Mouse (Mus musculus) megakaryocyte progenitor cell, adult 5-6 weeks (primary cell): ENCODE measurements around the gene Cln6. TPM values are rescaled to one million over a fixed set of nuclear protein-coding genes. Genes with fewer than 3 reads are reported as not detected.
"Not testable (repeated sequence)": the region's sequence is repeated elsewhere in the genome, so short reads cannot be mapped to it uniquely, and the experiment has no call there.

ENCODE experiments used
- ATAC-seq: replicated peaks from 2 replicates; pipeline ENCODE4 v1.8.0; 2016; ENCODE audit warnings: mild to moderate bottlenecking, moderate TSS enrichment, inconsistent platforms; ENCODE audit not compliant: poor library complexity
- total RNA-seq, 2 experiments: library from RNA; stranded (forward) in 1 of 2; stranded (reverse) in 1 of 2; fragments of 157-497, 149-512 nt in 1 of 2; fragments of 200-1000 nt in 1 of 2; gene quantifications; 2 replicates each; pipeline versions ENCODE4 v1.2.3 to v1.2.4; 2015 to 2017

Gene Cln6
- total RNA-seq, 2 experiments from 2014 or later: 25.5 to 53.5 TPM

DNA sequence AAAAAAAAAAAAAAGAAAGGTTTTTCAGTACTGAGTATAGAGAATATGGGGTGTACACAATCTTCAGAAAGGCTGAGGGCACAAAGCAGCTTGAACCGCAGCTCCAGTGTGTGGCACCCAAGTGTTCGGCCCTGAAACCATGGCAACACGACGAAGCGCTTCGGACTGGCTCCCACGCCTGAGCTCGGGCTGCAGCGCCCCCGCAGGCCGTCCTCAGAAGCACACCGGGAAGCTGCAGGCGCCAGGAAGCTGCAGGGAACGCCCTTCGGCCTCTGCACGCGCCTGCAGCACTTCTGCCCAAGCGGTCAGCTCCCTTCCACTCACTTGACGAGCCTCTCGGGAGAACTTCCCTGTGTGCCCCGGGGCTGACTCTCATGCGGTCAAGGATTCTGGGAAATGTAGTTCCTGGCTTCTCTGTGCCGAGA is 9.9 kb upstream of the Cln6 start:
- ATAC-seq: peak; percentile 98

DNA sequence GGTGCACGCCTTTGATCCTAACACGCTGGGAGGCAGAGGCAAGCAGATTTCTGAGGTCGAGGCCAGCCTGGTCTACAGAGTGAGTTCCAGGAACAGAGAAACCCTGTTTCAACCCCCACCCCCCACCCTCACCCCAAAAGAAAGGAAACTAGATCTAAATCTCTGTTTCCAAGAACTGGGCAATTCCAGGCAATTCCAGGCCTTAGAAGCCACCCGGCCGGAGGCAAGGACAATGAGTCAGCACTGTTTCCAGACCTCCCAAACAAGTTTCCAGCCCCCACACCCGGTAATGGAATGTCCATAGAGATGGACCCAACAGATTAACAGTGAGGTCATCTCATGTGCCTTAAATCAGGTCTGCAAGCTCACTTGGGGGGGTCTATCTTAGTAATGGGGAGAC is 8.7 kb upstream of the Cln6 start:
- ATAC-seq: no peak

DNA sequence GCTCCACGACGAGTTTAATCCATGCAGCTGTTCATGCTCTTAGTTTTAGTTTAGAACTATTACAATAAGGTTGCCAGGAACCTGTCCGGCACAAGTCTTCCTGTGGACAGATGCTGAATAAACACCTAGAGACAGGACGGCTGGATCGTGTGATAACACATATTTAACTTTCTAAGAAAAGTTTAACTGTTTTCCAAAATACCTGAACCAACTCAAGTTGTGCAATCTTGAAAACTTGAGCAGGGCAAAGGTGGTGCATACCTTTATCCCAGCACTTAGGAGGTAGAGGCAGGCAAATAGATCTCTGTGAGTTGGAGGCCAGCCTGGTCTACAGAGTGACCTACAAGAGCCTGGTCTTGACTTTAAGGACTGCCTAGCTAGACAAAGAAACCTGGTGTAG is 3.7 kb upstream of the Cln6 start:
- ATAC-seq: no peak

DNA sequence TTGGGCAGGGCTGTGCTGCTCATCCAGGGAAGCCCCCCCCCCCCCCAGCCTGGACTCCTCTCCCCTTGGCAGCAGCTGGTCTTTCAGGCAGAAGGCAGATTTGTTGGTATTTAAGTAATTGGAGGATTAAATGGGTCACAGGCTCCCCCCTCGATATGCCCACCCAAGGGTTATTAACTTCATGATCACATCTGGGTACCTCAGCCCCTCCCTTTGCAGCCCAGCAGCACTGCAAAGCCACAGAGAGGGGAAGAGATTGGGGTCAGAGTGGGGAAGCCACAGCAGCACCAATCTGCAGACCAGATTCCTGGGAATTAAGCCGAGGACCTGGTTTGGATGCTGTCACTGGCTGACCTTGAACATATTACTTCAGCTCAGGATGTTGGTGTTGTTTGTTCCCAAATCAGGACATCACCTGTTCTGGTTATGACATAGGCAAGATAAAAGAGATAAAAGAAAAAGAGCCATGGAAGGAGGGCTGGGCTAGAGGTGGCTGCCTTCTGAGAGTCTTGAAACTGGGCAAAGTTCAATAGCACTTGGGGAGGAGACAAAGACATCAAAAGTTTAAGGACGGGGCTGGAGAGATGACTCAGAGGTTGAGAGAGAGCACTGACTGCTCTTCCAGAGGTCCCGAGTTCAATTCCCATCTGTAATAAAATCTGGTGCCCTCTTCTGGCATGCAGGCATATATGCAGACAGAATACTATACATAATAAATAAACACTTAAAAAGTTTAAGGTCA is 2.7 kb upstream of the Cln6 start:
- ATAC-seq: no peak

DNA sequence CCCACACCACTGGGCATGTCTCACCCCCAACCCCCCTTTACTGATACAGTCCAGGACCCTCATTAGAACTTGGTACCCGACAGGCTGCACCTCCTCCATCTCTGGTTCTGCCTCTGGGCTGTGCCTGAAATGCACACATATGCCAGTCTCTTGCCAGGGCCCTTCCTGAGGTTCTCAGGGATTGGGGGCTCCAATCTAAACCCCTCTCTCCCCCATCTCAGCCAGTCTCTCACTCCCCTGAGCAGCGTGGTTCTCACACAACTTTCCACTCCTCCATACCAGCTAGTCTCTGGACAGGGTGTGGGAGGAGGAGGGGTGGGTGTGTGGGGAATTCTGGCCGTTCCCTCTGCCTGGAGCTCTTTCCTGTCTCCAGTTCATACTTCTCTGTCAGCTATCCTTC is 974 bp upstream of the Cln6 start:
- no peak for ATAC-seq

DNA sequence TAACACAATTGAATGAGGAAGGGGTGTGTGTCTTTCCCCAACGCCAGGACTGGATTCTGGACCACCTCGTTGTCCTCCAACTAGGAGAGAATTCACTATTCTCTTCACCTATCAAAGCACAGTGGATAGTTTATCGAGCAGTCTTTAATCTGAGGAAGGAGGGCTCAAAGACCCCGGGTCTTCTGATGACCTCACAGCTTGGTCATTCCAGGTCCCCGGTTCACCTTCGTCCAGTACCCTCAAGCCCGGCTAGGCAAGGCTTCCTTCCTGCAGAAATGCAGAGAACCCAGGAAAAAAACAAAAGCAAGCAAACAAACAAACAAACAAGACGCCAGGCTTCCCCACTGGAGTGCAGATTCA is 459 bp upstream of the Cln6 start:
- ATAC-seq: no peak

DNA sequence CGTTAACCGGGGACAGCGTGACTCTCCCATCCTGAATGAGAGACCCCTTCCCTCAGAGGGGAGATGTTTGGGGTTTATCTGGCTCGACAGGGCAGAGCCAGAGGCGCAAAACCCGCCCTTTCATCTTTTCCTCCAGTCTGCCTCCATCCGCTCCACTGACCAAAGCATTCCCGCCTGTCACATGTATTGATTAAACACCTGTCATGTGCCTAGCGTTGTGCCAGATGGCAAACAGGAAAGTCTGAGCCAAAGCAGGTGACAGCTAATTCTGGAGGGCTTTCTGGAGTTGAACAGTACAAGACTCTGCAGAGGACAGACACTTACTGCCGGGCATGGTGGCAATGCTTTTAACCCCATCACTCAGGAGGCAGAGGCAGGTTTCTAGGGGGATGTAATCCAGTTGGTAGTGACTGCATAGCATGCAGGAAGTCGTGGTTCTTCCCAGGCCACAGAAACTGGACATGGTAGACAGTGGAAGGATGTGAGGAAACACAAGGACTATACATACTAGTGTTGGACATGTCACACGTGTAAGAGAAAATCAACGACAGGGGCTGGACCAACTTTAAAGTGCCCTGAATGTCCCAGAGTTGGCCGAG is 686 bp downstream of the Cln6 start:
- 0 out of 2 replicates have a peak, but pooled peaks have one; percentile 6 for ATAC-seq

DNA sequence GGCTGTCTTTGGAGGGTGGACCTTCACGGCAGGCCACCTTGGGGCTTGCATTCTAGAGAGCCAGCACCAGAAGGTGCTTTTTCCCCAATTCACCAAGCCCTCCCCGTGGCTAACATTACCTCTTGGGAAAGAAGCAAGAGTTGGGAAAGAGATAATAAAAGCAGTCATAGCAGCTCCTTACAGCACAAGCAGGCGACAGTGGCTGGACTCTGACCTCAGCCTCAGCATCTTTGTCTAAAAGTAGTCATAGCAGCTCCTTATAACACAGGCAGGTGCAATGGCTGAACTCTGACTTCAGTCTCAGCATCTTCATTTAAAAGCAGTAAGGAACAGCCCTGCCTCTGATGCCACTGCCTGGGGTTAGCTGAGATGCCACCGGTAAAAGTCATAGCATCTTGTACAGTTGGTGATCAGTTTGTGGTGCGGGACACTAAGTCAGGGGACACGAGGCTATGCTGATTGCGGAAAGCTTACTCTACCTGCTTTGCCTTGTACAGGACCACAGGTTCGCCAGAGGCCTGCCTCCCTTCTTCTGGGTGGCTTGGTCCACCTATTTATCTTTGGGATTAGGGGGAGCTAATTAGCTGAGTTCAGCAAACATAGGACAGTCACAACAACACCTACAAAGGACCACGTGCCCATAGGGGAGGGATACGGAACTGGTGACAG is 4.9 kb downstream of the Cln6 start:
- no peak for ATAC-seq

DNA sequence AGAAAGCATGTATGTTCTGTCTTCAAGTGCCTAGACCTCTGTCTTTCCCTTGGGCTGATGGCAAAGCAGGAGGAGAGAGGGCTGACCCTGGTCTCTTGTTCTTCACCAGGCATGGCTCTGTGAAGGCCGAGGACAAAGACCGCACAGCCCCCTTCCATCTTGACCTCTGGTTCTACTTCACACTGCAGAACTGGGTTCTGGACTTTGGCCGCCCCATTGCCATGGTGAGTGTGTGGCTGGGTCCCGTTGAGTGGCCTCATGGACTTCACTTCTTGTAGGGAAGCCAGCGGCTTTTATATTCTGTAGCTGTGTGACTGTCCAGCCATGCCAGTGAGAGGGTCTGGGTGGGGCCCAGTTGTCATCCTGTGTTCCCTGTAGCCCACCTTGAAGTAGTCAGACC is 5.9 kb downstream of the Cln6 start:
- ATAC-seq: no peak

DNA sequence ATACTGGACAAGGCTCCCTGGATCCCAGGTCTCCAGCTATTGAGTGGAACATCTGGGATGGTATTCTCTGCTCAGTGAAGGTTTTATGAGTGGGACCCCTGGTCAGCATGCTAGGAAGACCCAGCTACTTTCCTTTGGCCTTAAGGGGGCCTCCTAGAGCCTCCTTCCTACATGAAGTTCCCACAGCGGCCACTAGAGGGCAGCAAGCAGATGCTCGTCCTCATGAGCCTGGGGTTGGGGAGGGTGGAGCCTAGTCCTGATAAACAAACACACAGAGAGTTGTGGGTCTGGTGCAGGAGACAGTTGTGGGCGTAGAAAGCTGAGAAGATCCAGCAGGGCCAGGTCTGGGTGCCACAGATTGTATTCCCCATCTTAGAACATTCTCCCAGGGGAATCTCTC is 9.1 kb downstream of the Cln6 start:
- ATAC-seq: peak; percentile 98

DNA sequence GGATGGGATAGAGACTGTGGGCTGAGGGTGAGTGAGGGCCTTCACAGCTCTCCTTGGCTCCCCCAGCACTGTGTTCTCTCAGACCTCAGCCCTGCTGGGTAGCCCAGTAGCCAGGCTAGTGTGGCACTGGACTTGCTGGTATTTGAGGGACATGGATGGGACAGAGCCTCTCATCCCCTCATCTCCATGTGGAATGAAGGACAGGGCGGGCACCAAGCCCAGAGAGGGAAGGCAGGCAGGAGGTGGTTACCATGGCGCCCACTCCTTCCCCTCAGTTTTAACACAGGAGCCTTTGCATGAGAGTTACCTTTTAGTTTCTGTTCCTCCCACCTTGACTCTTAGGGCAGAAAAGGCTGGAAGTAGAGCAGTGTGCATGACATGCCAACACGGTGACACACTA is 10.1 kb downstream of the Cln6 start:
- no peak for ATAC-seq

DNA sequence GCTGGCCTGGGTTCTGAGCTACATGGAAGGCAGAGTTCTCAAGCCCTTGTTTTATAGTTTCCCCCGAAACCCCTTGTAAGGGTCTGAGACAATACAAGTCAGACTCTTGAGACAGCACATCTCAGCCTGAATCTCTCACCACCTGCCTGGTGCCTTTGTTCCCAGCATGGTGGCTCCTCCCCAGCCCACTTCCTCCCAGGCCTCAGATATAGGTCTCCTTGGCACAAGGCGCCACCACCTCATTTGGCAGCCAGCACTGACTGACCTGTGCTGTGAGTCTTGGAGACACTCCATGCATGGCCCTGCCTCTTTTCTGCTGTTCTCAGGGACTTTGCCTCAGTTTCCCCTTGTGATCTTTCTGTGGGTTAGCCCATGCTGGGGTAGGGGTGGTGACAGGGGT is 13.0 kb downstream of the Cln6 start:
- ATAC-seq: no peak

DNA sequence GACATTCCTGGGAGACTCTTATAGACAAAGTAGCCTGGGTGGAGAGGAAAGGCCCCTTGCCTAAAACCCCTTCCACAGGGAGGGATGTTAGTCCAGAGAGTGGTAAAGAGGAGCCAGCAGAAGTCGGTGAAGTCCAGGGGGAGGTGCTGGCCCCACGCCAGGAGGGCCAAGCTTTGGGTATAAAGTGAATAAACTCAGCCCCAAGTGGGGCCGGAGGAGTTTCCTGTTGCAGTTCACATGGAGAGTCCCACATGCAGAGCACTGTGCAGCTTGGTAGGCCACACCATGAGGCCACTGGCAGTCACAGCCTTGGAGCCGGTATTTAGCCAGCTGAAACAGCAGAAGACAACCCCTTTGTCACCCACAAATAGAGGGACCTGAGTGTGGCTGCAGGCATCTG is 15.9 kb downstream of the Cln6 start:
- no peak for ATAC-seq

DNA sequence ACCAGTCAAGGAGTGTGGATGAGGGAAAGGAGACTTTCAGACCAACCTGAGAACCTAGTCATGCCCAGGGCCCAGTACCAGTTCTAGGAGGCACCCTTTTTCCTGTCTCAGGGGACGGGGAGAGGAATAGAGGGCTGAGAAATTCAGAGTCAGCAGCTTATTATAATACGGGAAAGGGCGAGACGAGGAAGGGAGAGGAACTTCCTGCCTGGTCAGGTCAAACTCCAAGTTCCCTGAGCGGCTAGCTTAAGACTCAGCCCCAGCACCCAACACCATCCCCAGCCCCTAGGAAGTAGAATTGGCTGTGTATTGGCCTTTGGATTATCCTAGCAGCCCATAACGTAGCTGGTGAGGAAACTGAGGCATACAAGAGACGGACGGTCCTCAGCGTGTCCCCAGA is 18.6 kb downstream of the Cln6 start:
- peak; percentile 22 for ATAC-seq

DNA sequence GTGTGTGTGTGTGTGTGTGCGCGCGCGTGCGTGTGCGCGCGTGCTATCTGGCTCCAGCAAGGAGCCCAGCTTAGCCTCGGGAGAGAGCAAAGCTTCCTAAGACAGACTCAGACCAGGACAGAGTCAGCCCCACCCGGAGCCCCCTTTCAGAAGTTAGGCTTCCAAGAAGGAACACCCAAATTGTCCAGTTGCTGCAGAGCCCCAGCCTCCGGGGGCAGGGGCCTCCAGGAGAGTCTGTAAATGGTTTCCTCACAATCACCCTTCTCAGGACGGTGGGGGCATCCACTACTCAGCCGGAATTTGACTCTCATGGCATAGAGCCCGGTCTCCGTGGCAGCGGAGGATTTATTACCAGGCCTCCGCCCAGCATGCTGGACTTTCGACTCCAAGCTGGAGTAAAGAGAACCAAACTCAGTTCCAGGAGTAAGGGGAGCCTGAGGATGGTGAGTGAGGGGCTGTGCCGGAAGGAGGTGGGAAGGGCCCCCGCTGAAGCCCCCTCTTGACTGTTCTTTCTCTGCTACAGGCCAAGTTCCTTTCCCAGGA is 19.2 kb downstream of the Cln6 start, which contains the start of gene Calml4:
TSS of gene Calml4 (plus strand) at position 362 of the 543 bp plus-strand sequence.
- ATAC-seq: peak; percentile 56

DNA sequence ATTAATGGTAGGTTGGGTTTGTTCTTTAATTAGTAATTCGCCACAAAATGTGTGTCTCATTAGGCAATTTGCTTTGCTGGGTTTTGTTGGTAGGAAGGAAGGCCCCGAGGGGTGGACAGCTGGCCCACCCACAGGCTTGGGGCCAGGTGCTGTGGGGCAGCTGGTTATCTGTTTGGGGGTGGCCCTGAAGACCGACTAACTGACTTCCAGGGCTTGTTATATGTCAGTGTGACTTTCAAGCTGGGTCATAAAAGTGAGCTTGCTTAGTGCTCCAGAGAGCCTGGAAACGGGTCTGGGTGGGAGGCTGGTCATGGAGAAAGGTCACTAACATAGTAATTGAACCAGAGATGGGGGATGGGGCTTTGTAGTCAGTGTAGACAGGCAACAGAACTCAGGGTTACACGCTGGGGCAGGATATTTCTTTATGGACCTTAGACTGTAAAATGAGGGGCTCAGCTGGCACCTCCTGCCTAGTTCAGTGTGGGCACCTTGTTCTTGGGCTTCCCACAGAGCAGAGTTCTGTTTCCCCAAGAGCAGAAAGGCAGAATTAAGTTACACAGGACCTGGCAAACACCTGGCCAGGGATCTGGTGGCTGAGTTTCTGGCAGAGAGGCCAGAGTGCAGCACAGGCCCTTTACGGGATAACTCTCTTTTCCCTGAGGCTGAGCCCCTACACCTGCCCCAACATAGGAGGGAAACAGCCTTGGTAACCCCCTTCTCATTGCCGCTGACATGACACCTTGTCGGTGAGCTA is 19.9 kb downstream of the Cln6 start:
- ATAC-seq: no peak

DNA sequence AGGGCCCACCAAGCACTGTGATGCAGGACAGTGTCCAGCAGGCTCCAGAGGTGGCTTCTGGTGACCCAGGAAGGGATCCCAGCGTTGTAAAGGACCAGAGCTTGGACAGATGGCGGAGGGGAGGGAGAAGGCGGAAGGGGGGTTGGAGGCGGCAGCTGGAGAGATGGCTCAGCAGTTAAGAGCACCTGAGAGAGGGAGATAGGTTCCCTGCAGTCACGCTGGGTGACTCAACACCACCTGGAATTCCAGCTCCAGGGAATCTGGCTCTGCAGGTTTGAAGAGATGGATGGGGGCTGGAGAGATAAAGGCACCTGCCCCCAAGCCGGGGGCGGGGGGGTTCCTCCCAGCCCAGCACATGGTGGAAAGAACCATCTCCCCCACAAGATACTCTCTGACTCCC is 21.5 kb downstream of the Cln6 start:
- ATAC-seq: not testable (repeated sequence)

DNA sequence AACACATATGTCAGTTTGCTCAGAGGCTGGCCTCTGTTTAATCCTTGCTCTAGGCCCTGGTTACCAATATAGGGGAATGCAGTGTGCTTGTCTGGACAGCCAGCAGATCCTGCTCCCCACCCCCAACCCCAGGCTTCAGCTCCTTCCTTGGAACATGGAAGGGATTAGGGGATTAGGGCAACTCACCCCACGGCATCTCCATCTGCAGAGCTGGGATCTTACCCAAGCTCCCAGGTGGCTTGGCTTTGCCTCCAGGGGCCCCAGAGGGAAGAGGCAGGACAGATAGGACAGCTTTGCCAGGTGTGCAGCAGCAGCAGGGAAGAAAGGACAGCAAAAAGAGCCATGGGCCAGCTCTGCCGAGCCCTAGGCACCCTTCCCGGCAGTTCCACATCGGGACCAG is 22.3 kb downstream of the Cln6 start:
- no peak for ATAC-seq

DNA sequence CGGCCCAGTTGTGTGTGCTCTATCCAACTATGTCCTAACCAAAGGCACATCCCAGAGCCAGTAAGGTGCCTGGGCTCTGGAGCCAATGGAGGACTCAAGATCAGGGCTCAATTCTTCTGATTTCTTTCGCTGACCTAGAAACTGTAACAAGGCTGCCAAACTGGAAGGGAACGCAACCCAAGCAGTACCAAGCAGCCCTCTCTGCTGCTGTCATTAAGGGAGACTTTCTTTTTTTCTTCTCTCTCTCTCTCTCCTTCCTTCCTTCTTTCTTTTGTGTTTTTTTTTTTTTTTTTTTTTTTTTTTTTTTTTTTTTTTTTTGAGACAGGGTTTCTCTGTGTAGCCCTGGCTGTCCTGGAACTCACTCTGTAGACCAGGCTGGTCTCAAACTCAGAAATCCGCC is 30.7 kb downstream of the Cln6 start:
- ATAC-seq: not testable (repeated sequence)

DNA sequence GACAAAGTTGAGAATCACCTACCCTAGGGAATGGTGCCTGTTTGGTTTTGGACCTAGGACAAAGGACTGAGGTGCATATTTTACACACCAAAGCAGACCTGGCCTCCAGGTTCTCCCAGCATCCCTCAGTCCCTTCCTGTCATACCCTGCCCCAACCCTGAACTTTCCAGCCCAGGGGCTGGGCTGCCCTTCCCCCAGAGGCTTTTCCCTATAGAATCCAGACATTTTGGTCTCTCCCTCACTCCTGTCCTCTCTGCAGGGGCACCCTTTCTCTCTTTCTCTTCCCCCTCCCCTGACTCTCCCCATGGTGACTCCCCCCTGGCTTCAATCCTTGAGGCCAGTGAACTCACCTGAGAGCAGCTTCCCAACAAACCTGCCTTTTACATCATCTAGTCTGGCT is 32.1 kb downstream of the Cln6 start:
- ATAC-seq: no peak

DNA sequence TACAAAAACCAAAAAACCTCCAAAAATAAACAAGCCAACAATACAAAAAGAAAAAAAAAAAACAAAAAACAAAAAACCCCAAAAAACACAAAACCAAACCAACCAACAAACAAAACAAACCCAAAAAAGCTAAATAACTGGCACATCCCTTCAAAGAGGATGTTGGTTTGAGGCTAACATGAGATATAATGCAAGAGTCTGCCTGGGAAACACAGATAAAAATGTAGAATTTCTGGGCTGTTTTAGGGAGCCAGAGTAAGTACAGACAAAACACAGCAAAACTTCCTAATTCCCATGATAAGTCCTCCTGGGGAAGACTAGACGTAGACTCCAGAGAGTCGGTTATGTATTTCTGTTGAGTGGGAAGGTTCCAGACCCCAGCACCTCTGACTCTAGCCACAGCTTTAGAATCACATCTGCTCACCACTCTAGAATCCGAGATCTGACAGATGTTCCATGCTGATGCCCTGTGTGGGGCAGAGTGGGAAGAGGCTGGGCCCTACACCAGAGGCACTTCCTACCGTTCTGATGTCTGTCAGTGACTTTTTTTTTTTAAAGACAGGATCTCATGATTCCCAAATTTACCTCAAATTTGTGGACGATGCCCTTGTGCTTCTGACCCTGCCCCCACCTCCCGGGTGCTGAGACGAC is 38.5 kb downstream of the Cln6 start:
- peak; percentile 93 for ATAC-seq
